In genomic region chr6:140546648-140547201, GRCm38 (mm10) we compare ENCODE assay signal across 11 mouse cellular contexts.
DNase-seq lines count a peak whose midpoint lies in the region; ATAC-seq lines count a peak whose summit lies in the region.
"Had no signal": no experiment of that assay in that cellular context is flagged by ENCODE, and none has a peak within 500 bp of the region (broad histone marks: within the 10 kb centered on the region; RNA-seq: fewer than 3 reads in every experiment).

No protein-coding gene starts in this region.

- no peak overlapping the region for H3K27ac ChIP-seq in kidney, embryonic 15.5 days
- peak overlapping the region; percentile 71 for H3K27ac ChIP-seq in intestine, embryonic 15.5 days
- 0 out of 2 replicates have a peak overlapping the region, but pooled peaks have one; percentile 19 for H3K27ac ChIP-seq in liver, embryonic 15.5 days (replicated peaks)
- H3K27ac ChIP-seq: midbrain, embryonic 10.5 days had no signal

- no peak overlapping the region for H3K9ac ChIP-seq in kidney, embryonic 15.5 days
- H3K9ac ChIP-seq in intestine, embryonic 15.5 days: no peak overlapping the region
- H3K9ac ChIP-seq in liver, embryonic 15.5 days: no peak overlapping the region

- DNase-seq in kidney, adult 18-20 months: peak; percentile 59
- peak; percentile 11 for DNase-seq in adipocyte (ENCODE audit: low spot score)
- no peak for DNase-seq in spleen, adult 18-20 months
- no peak for DNase-seq in retina, postnatal 1 day
- DNase-seq in cerebellum, adult 8-10 months: no peak
- DNase-seq: cerebellum, adult 11 months had no signal

- ATAC-seq in kidney, embryonic 15.5 days (replicated peaks; ENCODE audit: low FRiP score): no peak
- ATAC-seq in intestine, embryonic 15.5 days: peak; percentile 70
- ATAC-seq in liver, embryonic 15.5 days (ENCODE audit: insufficient read depth): peak; percentile 56

- H3K27me3 ChIP-seq in kidney, embryonic 15.5 days: no peaks in the 10 kb centered on the region
- no peaks in the 10 kb centered on the region for H3K27me3 ChIP-seq in intestine, embryonic 15.5 days (replicated peaks)
- no peaks in the 10 kb centered on the region for H3K27me3 ChIP-seq in liver, embryonic 15.5 days

- peaks cover 13% of the 10 kb centered on the region for H3K4me1 ChIP-seq in kidney, embryonic 15.5 days
- H3K4me1 ChIP-seq in intestine, embryonic 15.5 days (replicated peaks): 0 out of 2 replicates have a peak, but pooled peaks cover 4% of the 10 kb centered on the region
- 0 out of 2 replicates have a peak, but pooled peaks cover 7% of the 10 kb centered on the region for H3K4me1 ChIP-seq in liver, embryonic 15.5 days (replicated peaks)

- 47% methylated on average over 12 of the region's 12 CpGs for WGBS in kidney, embryonic 15.5 days
- 35% methylated on average over 12 of the region's 12 CpGs for WGBS in intestine, embryonic 15.5 days
- WGBS in liver, embryonic 15.5 days (ENCODE audit: insufficient replicate concordance): 53% methylated on average over 12 of the region's 12 CpGs

- no peaks in the 10 kb centered on the region for H3K9me3 ChIP-seq in kidney, embryonic 15.5 days (replicated peaks)
- H3K9me3 ChIP-seq in intestine, embryonic 15.5 days: no peaks in the 10 kb centered on the region
- no peaks in the 10 kb centered on the region for H3K9me3 ChIP-seq in liver, embryonic 15.5 days (replicated peaks)
- H3K9me3 ChIP-seq: midbrain, embryonic 10.5 days had no signal

- H3K4me2 ChIP-seq in kidney, embryonic 15.5 days: no peak overlapping the region
- H3K4me2 ChIP-seq in intestine, embryonic 15.5 days (replicated peaks): no peak overlapping the region; the same call in 1 of the 2 replicates
- H3K4me2 ChIP-seq in liver, embryonic 15.5 days: no peak overlapping the region

- H3K4me3 ChIP-seq in kidney, embryonic 15.5 days (replicated peaks): no peak overlapping the region
- H3K4me3 ChIP-seq in intestine, embryonic 15.5 days (replicated peaks): no peak overlapping the region
- no peak overlapping the region for H3K4me3 ChIP-seq in liver, embryonic 15.5 days (replicated peaks)
- H3K4me3 ChIP-seq: erythroblast, embryonic 14.5 days; midbrain, embryonic 10.5 days had no signal

- peaks cover 51% of the 10 kb centered on the region for H3K36me3 ChIP-seq in kidney, embryonic 15.5 days
- H3K36me3 ChIP-seq in intestine, embryonic 15.5 days: peaks cover 13% of the 10 kb centered on the region
- 0 out of 2 replicates have a peak, but pooled peaks cover 4% of the 10 kb centered on the region for H3K36me3 ChIP-seq in liver, embryonic 15.5 days (replicated peaks)

Comparison
In these comparisons a context has a peak if more than half of its experiments do, and no peak if none do; other contexts are left out.
1. DNase-seq: peak in kidney, adult 18-20 months (single experiment) and adipocyte (single experiment); none in spleen, adult 18-20 months (0 of 2), retina, postnatal 1 day (single experiment) and cerebellum, adult 8-10 months (single experiment).